Mouse (Mus musculus): ENCODE measurements at regions not wholly inside any gene's neighbourhood (a gene's known extent, or its start where the extent isn't known, plus 50 kb on each side); places are given as distances from the start of the nearest gene placed in this dataset.

GRCm38 (mm10) chr7:117943435-117943834 is 172.6 kb downstream of the Rps15a start:
- DNase-seq (ENCODE audit: low spot score) (no peak), ATAC-seq (replicated peaks; ENCODE audit: low FRiP score) (no peak)
- Histone ChIP-seq H3K4me3 (ENCODE audit: low read depth, low read length) (no peak overlapping the region), H3K4me2 (no peak overlapping the region), H3K36me3 (ENCODE audit: control insufficient read depth, insufficient read depth, low read length) (no peaks in the 10 kb centered on the region), H3K4me1 (replicated peaks; ENCODE audit: control insufficient read depth, insufficient read depth, low read length) (no peaks in the 10 kb centered on the region), H3K27me3 (replicated peaks; ENCODE audit: control insufficient read depth, insufficient read depth, low read length) (no peaks in the 10 kb centered on the region), H3K27ac (ENCODE audit: low read depth, low read length) (no peak overlapping the region), H3K9me3 (ENCODE audit: control insufficient read depth, low read length) (no peaks in the 10 kb centered on the region), H3K9ac (ENCODE audit: low read depth, low read length) (no peak overlapping the region)
- 84% methylated on average over 3 of the region's 3 CpGs for WGBS

- H3K36me3 ChIP-seq (ENCODE audit: control insufficient read depth, insufficient read depth, low read length), result no peaks in the 10 kb centered on the region
- H3K27me3 ChIP-seq (replicated peaks; ENCODE audit: control insufficient read depth, insufficient read depth, low read length), result no peaks in the 10 kb centered on the region
- no peak overlapping the region for H3K27ac ChIP-seq (ENCODE audit: low read depth, low read length)
- DNase-seq (ENCODE audit: low spot score), result no peak
- no peak overlapping the region for H3K9ac ChIP-seq (ENCODE audit: low read depth, low read length)
- no peak overlapping the region for H3K4me2 ChIP-seq
- 74% methylated on average over 7 of the region's 7 CpGs for WGBS
- no peaks in the 10 kb centered on the region for H3K9me3 ChIP-seq (ENCODE audit: control insufficient read depth, low read length)
- ATAC-seq (replicated peaks; ENCODE audit: low FRiP score), result no peak
- H3K4me3 ChIP-seq (ENCODE audit: low read depth, low read length), result no peak overlapping the region
- H3K4me1 ChIP-seq (replicated peaks; ENCODE audit: control insufficient read depth, insufficient read depth, low read length), result no peaks in the 10 kb centered on the region
These were observed 176.4 kb downstream of the Rps15a start for GRCm38 (mm10) chr7:117939618-117940017.

GRCm38 (mm10) chr7:117934908-117935307 is 181.1 kb downstream of the Rps15a start:
- no peak overlapping the region for H3K9ac ChIP-seq (ENCODE audit: low read depth, low read length)
- H3K4me2 ChIP-seq, result no peak overlapping the region
- ATAC-seq (replicated peaks; ENCODE audit: low FRiP score) (no peak), DNase-seq (ENCODE audit: low spot score) (no peak)
- H3K9me3 ChIP-seq (ENCODE audit: control insufficient read depth, low read length), result no peaks in the 10 kb centered on the region
- H3K27me3 ChIP-seq (replicated peaks; ENCODE audit: control insufficient read depth, insufficient read depth, low read length), result no peaks in the 10 kb centered on the region
- H3K36me3 ChIP-seq (ENCODE audit: control insufficient read depth, insufficient read depth, low read length), result no peaks in the 10 kb centered on the region
- H3K27ac ChIP-seq (ENCODE audit: low read depth, low read length), result no peak overlapping the region
- H3K4me1 ChIP-seq (replicated peaks; ENCODE audit: control insufficient read depth, insufficient read depth, low read length), result no peaks in the 10 kb centered on the region
- 69% methylated on average over 3 of the region's 3 CpGs for WGBS
- H3K4me3 ChIP-seq (ENCODE audit: low read depth, low read length), result no peak overlapping the region

- no peaks in the 10 kb centered on the region for H3K4me1 ChIP-seq (replicated peaks; ENCODE audit: control insufficient read depth, insufficient read depth, low read length)
- H3K36me3 ChIP-seq (ENCODE audit: control insufficient read depth, insufficient read depth, low read length), result no peaks in the 10 kb centered on the region
- DNase-seq (ENCODE audit: low spot score) (no peak), ATAC-seq (replicated peaks; ENCODE audit: low FRiP score) (no peak)
- H3K27ac ChIP-seq (ENCODE audit: low read depth, low read length), result no peak overlapping the region
- no peak overlapping the region for H3K9ac ChIP-seq (ENCODE audit: low read depth, low read length)
- no peaks in the 10 kb centered on the region for H3K27me3 ChIP-seq (replicated peaks; ENCODE audit: control insufficient read depth, insufficient read depth, low read length)
- no peaks in the 10 kb centered on the region for H3K9me3 ChIP-seq (ENCODE audit: control insufficient read depth, low read length)
- 76% methylated on average over 12 of the region's 12 CpGs for WGBS
- H3K4me3 ChIP-seq (ENCODE audit: low read depth, low read length), result no peak overlapping the region
- H3K4me2 ChIP-seq, result no peak overlapping the region
These were observed 184.6 kb downstream of the Rps15a start for GRCm38 (mm10) chr7:117931234-117931895.

- Histone ChIP-seq H3K27ac (ENCODE audit: low read depth, low read length) (no peak overlapping the region), H3K27me3 (replicated peaks; ENCODE audit: control insufficient read depth, insufficient read depth, low read length) (no peaks in the 10 kb centered on the region), H3K4me2 (no peak overlapping the region), H3K9me3 (ENCODE audit: control insufficient read depth, low read length) (no peaks in the 10 kb centered on the region), H3K4me3 (ENCODE audit: low read depth, low read length) (no peak overlapping the region), H3K9ac (ENCODE audit: low read depth, low read length) (no peak overlapping the region), H3K4me1 (replicated peaks; ENCODE audit: control insufficient read depth, insufficient read depth, low read length) (no peaks in the 10 kb centered on the region), H3K36me3 (ENCODE audit: control insufficient read depth, insufficient read depth, low read length) (no peaks in the 10 kb centered on the region)
- DNase-seq (ENCODE audit: low spot score), result no peak
- 89% methylated on average over 9 of the region's 9 CpGs for WGBS
- ATAC-seq (replicated peaks; ENCODE audit: low FRiP score), result no peak
These were observed 185.6 kb downstream of the Rps15a start for GRCm38 (mm10) chr7:117930392-117930791.

- no peak for ATAC-seq (replicated peaks; ENCODE audit: low FRiP score)
- DNase-seq (ENCODE audit: low spot score), result no peak
- Histone ChIP-seq H3K27me3 (replicated peaks; ENCODE audit: control insufficient read depth, insufficient read depth, low read length) (no peaks in the 10 kb centered on the region), H3K9ac (ENCODE audit: low read depth, low read length) (no peak overlapping the region), H3K4me2 (no peak overlapping the region), H3K9me3 (ENCODE audit: control insufficient read depth, low read length) (no peaks in the 10 kb centered on the region), H3K36me3 (ENCODE audit: control insufficient read depth, insufficient read depth, low read length) (no peaks in the 10 kb centered on the region), H3K27ac (ENCODE audit: low read depth, low read length) (no peak overlapping the region), H3K4me3 (ENCODE audit: low read depth, low read length) (no peak overlapping the region), H3K4me1 (replicated peaks; ENCODE audit: control insufficient read depth, insufficient read depth, low read length) (no peaks in the 10 kb centered on the region)
- 30% methylated on average over 1 of the region's 1 CpGs for WGBS
These were observed 189.6 kb downstream of the Rps15a start for GRCm38 (mm10) chr7:117926396-117926795.

- no peaks in the 10 kb centered on the region for H3K4me1 ChIP-seq (replicated peaks; ENCODE audit: control insufficient read depth, insufficient read depth, low read length)
- no peaks in the 10 kb centered on the region for H3K9me3 ChIP-seq (ENCODE audit: control insufficient read depth, low read length)
- ATAC-seq (replicated peaks; ENCODE audit: low FRiP score) (no peak), DNase-seq (ENCODE audit: low spot score) (no peak)
- H3K9ac ChIP-seq (ENCODE audit: low read depth, low read length), result no peak overlapping the region
- no peak overlapping the region for H3K4me2 ChIP-seq
- no peak overlapping the region for H3K4me3 ChIP-seq (ENCODE audit: low read depth, low read length)
- H3K36me3 ChIP-seq (ENCODE audit: control insufficient read depth, insufficient read depth, low read length), result no peaks in the 10 kb centered on the region
- no peaks in the 10 kb centered on the region for H3K27me3 ChIP-seq (replicated peaks; ENCODE audit: control insufficient read depth, insufficient read depth, low read length)
- no peak overlapping the region for H3K27ac ChIP-seq (ENCODE audit: low read depth, low read length)
These were observed 193.7 kb downstream of the Rps15a start for GRCm38 (mm10) chr7:117922270-117922669.

- Histone ChIP-seq H3K27me3 (replicated peaks; ENCODE audit: control insufficient read depth, insufficient read depth, low read length) (no peaks in the 10 kb centered on the region), H3K4me1 (replicated peaks; ENCODE audit: control insufficient read depth, insufficient read depth, low read length) (no peaks in the 10 kb centered on the region), H3K36me3 (ENCODE audit: control insufficient read depth, insufficient read depth, low read length) (no peaks in the 10 kb centered on the region), H3K27ac (ENCODE audit: low read depth, low read length) (no peak overlapping the region), H3K9ac (ENCODE audit: low read depth, low read length) (no peak overlapping the region), H3K4me3 (ENCODE audit: low read depth, low read length) (no peak overlapping the region), H3K4me2 (no peak overlapping the region), H3K9me3 (ENCODE audit: control insufficient read depth, low read length) (no peaks in the 10 kb centered on the region)
- ATAC-seq (replicated peaks; ENCODE audit: low FRiP score), result no peak
- DNase-seq (ENCODE audit: low spot score), result no peak
- WGBS, result 84% methylated on average over 10 of the region's 10 CpGs
These were observed 197.6 kb downstream of the Rps15a start for GRCm38 (mm10) chr7:117918206-117918995.

GRCm38 (mm10) chr7:117916915-117917314 is 199.1 kb downstream of the Rps15a start:
- no peak for ATAC-seq (replicated peaks; ENCODE audit: low FRiP score)
- H3K9me3 ChIP-seq (ENCODE audit: control insufficient read depth, low read length), result no peaks in the 10 kb centered on the region
- WGBS, result 85% methylated on average over 6 of the region's 6 CpGs
- H3K9ac ChIP-seq (ENCODE audit: low read depth, low read length), result no peak overlapping the region
- H3K36me3 ChIP-seq (ENCODE audit: control insufficient read depth, insufficient read depth, low read length), result no peaks in the 10 kb centered on the region
- no peak overlapping the region for H3K4me2 ChIP-seq
- no peaks in the 10 kb centered on the region for H3K27me3 ChIP-seq (replicated peaks; ENCODE audit: control insufficient read depth, insufficient read depth, low read length)
- H3K27ac ChIP-seq (ENCODE audit: low read depth, low read length), result no peak overlapping the region
- no peak for DNase-seq (ENCODE audit: low spot score)
- no peaks in the 10 kb centered on the region for H3K4me1 ChIP-seq (replicated peaks; ENCODE audit: control insufficient read depth, insufficient read depth, low read length)
- H3K4me3 ChIP-seq (ENCODE audit: low read depth, low read length), result no peak overlapping the region
